Mouse (Mus musculus) adipocyte (in vitro differentiated cells): Measurements from ENCODE around the gene Stard3.
A peak's percentile ranks its signal among the peaks of the same experiment; 100 is the strongest.

ENCODE experiments used
- DNase-seq: peaks from one replicate; pipeline ENCODE4 v3.0.0-alpha.2; 2016; ENCODE audit warnings: low spot score

The Stard3 gene

GRCm38 (mm10) chr11:98358161-98359083, at the start of gene Stard3:
Gene Stard3 (plus strand): TSS chr11:98358368.
- peak; percentile 95 for DNase-seq

- DNase-seq = peak; percentile 75
These were observed 44.3 kb upstream of the Stard3 start for GRCm38 (mm10) chr11:98313790-98314323.

GRCm38 (mm10) chr11:98317479-98317878, 40.7 kb upstream of the Stard3 start:
- no peak for DNase-seq

GRCm38 (mm10) chr11:98318421-98319116, 39.6 kb upstream of the Stard3 start:
- no peak for DNase-seq

GRCm38 (mm10) chr11:98319120-98319519, 39.0 kb upstream of the Stard3 start:
- DNase-seq = no peak

- DNase-seq = no peak
These were observed 38.6 kb upstream of the Stard3 start for GRCm38 (mm10) chr11:98319544-98319943.

- no peak for DNase-seq
These were observed 38.2 kb upstream of the Stard3 start for GRCm38 (mm10) chr11:98319944-98320343.

- DNase-seq = no peak
These were observed 37.8 kb upstream of the Stard3 start for GRCm38 (mm10) chr11:98320381-98320780.

GRCm38 (mm10) chr11:98320806-98321676, 37.1 kb upstream of the Stard3 start:
- DNase-seq = no peak

- DNase-seq = no peak
These were observed 36.5 kb upstream of the Stard3 start for GRCm38 (mm10) chr11:98321677-98322003.

GRCm38 (mm10) chr11:98322159-98322558, 36.0 kb upstream of the Stard3 start:
- DNase-seq = no peak

- DNase-seq = no peak
These were observed 34.9 kb upstream of the Stard3 start for GRCm38 (mm10) chr11:98323136-98323866.

GRCm38 (mm10) chr11:98323933-98324332, 34.2 kb upstream of the Stard3 start:
- peak; percentile 54 for DNase-seq

GRCm38 (mm10) chr11:98325191-98325820, 32.9 kb upstream of the Stard3 start:
- no peak for DNase-seq

- DNase-seq = no peak
These were observed 32.3 kb upstream of the Stard3 start for GRCm38 (mm10) chr11:98325821-98326218.

- no peak for DNase-seq
These were observed 31.4 kb upstream of the Stard3 start for GRCm38 (mm10) chr11:98326741-98327135.

- DNase-seq = no peak
These were observed 30.8 kb upstream of the Stard3 start for GRCm38 (mm10) chr11:98327136-98328030.

GRCm38 (mm10) chr11:98328031-98328370, 30.2 kb upstream of the Stard3 start:
- DNase-seq = no peak

- DNase-seq = no peak
These were observed 29.6 kb upstream of the Stard3 start for GRCm38 (mm10) chr11:98328371-98329069.
